Mouse (Mus musculus) heart, embryonic 15.5 days (tissue): ENCODE data around the gene Il17f. TPM values are rescaled to one million over a fixed set of nuclear protein-coding genes. Genes with fewer than 3 reads are reported as not detected.
"Not testable (repeated sequence)": the region's sequence is repeated elsewhere in the genome, so short reads cannot be mapped to it uniquely, and the experiment has no call there.

Experiments used
- ATAC-seq: fragments of 200-750 bp; cut with Nextera tagmentation; replicated peaks from 2 replicates; pipeline ENCODE4 v1.8.0; 2017; ENCODE audit warnings: low read depth, moderate TSS enrichment; ENCODE audit not compliant: insufficient number of reproducible peaks, insufficient read depth, low FRiP score
- H3K27ac ChIP-seq: fragments of 300-500 bp; sonication (generic); 2 replicates; pipeline ENCODE4 v1.5.1; 2015; ENCODE audit warnings: mild to moderate bottlenecking, inconsistent platforms
- H3K27me3 ChIP-seq: fragments of 300-500 bp; sonication (generic); 2 replicates; pipeline ENCODE4 v1.6.1; 2015; ENCODE audit warnings: inconsistent platforms
- H3K36me3 ChIP-seq: fragments of 300-500 bp; sonication (generic); 2 replicates; pipeline ENCODE4 v1.6.1; 2015; ENCODE audit warnings: mild to moderate bottlenecking, inconsistent platforms
- H3K4me1 ChIP-seq: fragments of 300-500 bp; sonication (generic); replicated peaks from 2 replicates; pipeline ENCODE4 v1.6.1; 2015; ENCODE audit warnings: inconsistent platforms
- H3K4me2 ChIP-seq: fragments of 300-500 bp; sonication (generic); 2 replicates; pipeline ENCODE4 v1.6.1; 2015; ENCODE audit warnings: inconsistent platforms, mild to moderate bottlenecking, moderate library complexity
- H3K4me3 ChIP-seq: fragments of 300-500 bp; sonication (generic); 2 replicates; pipeline ENCODE4 v1.5.1; 2015; ENCODE audit warnings: mild to moderate bottlenecking, inconsistent platforms
- H3K9ac ChIP-seq: fragments of 300-500 bp; sonication (generic); 2 replicates; pipeline ENCODE4 v1.6.1; 2015; ENCODE audit warnings: mild to moderate bottlenecking, inconsistent platforms
- H3K9me3 ChIP-seq: fragments of 300-500 bp; sonication (generic); replicated peaks from 2 replicates; pipeline ENCODE4 v1.6.1; 2016; ENCODE audit warnings: inconsistent platforms
- WGBS: fragments of 180-500 bp; shearing (Covaris S2); methylation state at CpG from one replicate; pipeline ENCODE4 v1.1.7; 2015; ENCODE audit warnings: mixed read lengths; 5-methylcytosine and 5-hydroxymethylcytosine counted together
- polyA plus RNA-seq: library from polyadenylated mRNA; unstranded; fragments of >200 nt; fragmentation: Nextera tagmentation; extraction: Ambion mirVana; gene quantifications from 2 replicates; pipeline ENCODE4 v1.2.1, GENCODE M21; 2015

The Il17f gene
- not detected in 2 replicates for polyA plus RNA-seq

DNA sequence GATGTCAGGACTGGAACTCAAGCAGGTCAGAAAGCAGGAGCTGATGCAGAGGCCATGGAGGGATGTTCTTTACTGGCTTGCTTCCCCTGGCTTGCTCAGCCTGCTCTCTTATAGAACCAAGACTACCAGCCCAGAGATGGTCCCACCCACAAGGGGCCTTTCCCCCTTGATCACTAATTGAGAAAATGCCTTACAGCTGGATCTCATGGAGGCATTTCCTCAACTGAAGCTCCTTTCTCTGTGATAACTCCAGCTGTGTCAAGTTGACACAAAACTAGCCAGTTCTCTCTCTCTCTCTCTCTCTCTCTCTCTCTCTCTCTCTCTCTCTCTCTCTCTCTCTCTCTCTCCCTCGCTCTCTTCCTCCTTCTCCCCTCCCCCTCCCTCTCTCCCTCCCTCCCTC is at the start of gene Il17f:
TSS of gene Il17f (minus strand) at position 101 of the 400 bp plus-strand sequence.
- not testable (repeated sequence) for H3K9me3 ChIP-seq, H3K9ac ChIP-seq, ATAC-seq, H3K36me3 ChIP-seq, H3K4me1 ChIP-seq, H3K27me3 ChIP-seq, H3K4me3 ChIP-seq, H3K27ac ChIP-seq, H3K4me2 ChIP-seq
- 80% methylated on average over 1 of the region's 1 CpGs for WGBS

DNA sequence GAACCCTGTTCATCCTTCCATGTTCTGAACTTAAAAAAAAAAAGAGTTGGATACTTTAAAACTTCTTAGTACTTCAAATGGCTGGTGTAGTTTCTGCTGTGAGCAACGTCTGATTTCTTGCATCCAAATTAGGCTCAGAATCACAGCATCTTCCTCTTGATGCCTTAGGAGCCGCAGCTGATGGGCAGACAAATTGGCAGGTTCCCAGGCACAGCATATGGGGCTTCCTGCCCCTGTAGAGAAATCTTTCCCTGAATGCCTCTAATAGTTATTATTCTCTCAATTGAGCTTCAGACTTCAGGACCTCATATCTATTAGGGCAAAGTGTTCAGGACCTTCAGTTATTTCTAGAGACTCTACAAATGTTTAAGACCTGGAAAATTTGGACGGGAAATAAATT is 49.5 kb upstream of the Il17f start:
- Histone ChIP-seq H3K4me1 (peaks cover 4% of the 10 kb centered on the region), H3K27ac (no peak overlapping the region), H3K36me3 (no peaks in the 10 kb centered on the region), H3K4me2 (no peak overlapping the region), H3K9ac (no peak overlapping the region), H3K27me3 (no peaks in the 10 kb centered on the region), H3K9me3 (no peaks in the 10 kb centered on the region), H3K4me3 (no peak overlapping the region)
- ATAC-seq, result no peak
- 67% methylated on average over 3 of the region's 3 CpGs for WGBS

DNA sequence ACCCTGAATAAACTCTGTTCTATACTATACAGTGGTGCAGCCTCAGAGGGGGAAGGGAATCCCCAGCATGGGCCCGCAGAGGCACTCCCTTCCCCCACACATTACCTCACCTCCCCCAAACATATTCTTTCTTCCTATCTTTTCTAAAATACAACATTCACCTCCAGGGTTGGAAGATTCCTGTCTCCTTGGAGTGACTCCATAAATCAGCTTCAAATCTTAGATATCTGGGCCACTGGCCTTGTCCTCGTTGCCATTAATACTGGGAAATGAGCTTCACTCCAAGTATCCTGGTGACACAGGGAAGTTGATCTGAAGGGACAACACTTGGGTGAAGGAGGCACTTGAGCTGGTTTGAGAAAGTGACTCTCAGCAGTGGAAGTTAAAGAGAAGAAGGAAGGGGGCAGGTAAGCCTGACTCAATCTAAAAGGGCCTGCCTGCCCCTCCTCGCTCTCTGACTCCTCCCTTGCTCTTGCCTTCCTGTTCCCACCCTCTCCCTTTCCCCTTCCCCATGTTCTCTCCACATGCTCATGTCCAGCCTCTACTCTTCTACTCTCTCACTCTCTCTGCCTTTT is 46.2 kb upstream of the Il17f start:
- no peaks in the 10 kb centered on the region for H3K27me3 ChIP-seq
- no peak overlapping the region for H3K9ac ChIP-seq
- H3K4me2 ChIP-seq, result no peak overlapping the region
- no peak for ATAC-seq
- no peaks in the 10 kb centered on the region for H3K9me3 ChIP-seq
- no peak overlapping the region for H3K4me3 ChIP-seq
- WGBS, result 73% methylated on average over 3 of the region's 3 CpGs
- H3K4me1 ChIP-seq, result no peaks in the 10 kb centered on the region
- H3K27ac ChIP-seq, result no peak overlapping the region
- H3K36me3 ChIP-seq, result no peaks in the 10 kb centered on the region

GRCm38 (mm10) chr1:20833141-20833511 is 42.7 kb upstream of the Il17f start:
- no peak overlapping the region for H3K4me3 ChIP-seq
- H3K27ac ChIP-seq, result no peak overlapping the region
- H3K9ac ChIP-seq, result no peak overlapping the region
- H3K9me3 ChIP-seq, result no peaks in the 10 kb centered on the region
- ATAC-seq, result no peak
- no peaks in the 10 kb centered on the region for H3K4me1 ChIP-seq
- no peaks in the 10 kb centered on the region for H3K36me3 ChIP-seq
- WGBS, result 64% methylated on average over 3 of the region's 4 CpGs
- no peaks in the 10 kb centered on the region for H3K27me3 ChIP-seq
- H3K4me2 ChIP-seq, result no peak overlapping the region

DNA sequence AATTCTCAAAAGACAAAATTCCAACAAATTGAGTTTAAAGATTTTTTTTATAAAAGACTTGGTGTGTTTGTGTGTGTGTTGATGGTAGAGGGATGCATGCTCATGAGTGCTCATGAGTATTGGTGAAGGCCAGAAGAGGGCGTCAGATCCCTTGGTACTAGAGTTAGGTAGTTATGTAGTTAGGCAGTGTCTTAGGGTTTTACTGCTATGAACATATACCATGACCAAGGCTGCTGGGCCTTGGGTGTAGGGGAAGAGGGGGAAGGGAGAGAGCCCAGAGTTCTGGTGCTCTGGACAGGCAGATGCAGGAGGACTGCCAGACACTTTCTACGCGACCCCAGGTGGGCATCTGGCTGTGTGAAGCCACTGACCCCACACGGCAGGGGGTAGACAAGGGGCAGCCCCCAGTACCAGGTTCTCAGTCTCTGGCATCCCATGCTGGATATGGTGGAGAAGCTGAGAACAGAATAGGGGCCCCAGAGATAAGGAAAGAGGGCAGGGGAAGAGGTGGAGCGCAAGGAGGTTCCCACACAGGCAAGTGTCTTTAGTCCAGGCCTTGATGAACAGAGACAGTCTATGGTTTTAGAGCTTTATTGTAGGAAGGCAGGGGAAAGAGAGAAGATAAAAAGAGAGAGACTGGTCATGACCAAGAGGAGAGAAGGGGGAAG is 42.2 kb upstream of the Il17f start:
- no peak overlapping the region for H3K9ac ChIP-seq
- no peaks in the 10 kb centered on the region for H3K9me3 ChIP-seq
- no peaks in the 10 kb centered on the region for H3K36me3 ChIP-seq
- H3K4me3 ChIP-seq, result no peak overlapping the region
- ATAC-seq, result no peak
- H3K4me2 ChIP-seq, result no peak overlapping the region
- H3K27ac ChIP-seq, result no peak overlapping the region
- 66% methylated on average over 5 of the region's 5 CpGs for WGBS
- H3K4me1 ChIP-seq, result no peaks in the 10 kb centered on the region
- H3K27me3 ChIP-seq, result no peaks in the 10 kb centered on the region

DNA sequence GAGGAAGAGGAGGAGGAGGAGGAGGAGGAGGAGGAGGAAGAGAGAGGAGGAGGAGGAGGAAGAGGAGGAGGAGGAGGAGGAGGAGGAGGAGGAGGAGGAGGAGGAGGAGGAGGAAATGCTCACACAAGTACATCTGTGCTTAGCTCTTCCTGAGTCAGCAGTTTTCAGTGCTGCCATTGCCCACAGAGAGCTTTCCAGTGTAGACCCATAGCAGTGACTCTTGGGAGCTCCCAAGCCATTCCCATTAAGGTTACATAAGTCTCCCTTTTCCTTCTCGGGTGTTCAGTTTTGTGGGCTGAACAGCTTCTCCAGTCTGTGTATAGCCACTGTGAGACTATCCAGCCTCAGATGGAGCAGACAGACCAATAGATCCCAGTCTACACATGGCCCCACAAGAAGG is 40.1 kb upstream of the Il17f start:
- H3K36me3 ChIP-seq, result no peaks in the 10 kb centered on the region
- no peak overlapping the region for H3K4me3 ChIP-seq
- H3K9ac ChIP-seq, result no peak overlapping the region
- H3K4me2 ChIP-seq, result no peak overlapping the region
- H3K9me3 ChIP-seq, result no peaks in the 10 kb centered on the region
- no peaks in the 10 kb centered on the region for H3K4me1 ChIP-seq
- WGBS, result 65% methylated on average over 1 of the region's 1 CpGs
- no peak overlapping the region for H3K27ac ChIP-seq
- no peak for ATAC-seq
- H3K27me3 ChIP-seq, result no peaks in the 10 kb centered on the region

- no peak overlapping the region for H3K27ac ChIP-seq
- H3K9ac ChIP-seq, result no peak overlapping the region
- H3K4me2 ChIP-seq, result no peak overlapping the region
- no peaks in the 10 kb centered on the region for H3K36me3 ChIP-seq
- no peak overlapping the region for H3K4me3 ChIP-seq
- ATAC-seq, result no peak
- H3K4me1 ChIP-seq, result no peaks in the 10 kb centered on the region
- no peaks in the 10 kb centered on the region for H3K9me3 ChIP-seq
- no peaks in the 10 kb centered on the region for H3K27me3 ChIP-seq
- 79% methylated on average over 2 of the region's 2 CpGs for WGBS
Observed at GRCm38 (mm10) chr1:20828061-20828460, 37.6 kb upstream of the Il17f start.

GRCm38 (mm10) chr1:20825036-20825435 is 34.6 kb upstream of the Il17f start:
- Histone ChIP-seq H3K4me1 (no peaks in the 10 kb centered on the region; the same call in 1 of the 2 replicates), H3K4me3 (no peak overlapping the region), H3K36me3 (no peaks in the 10 kb centered on the region), H3K9me3 (no peaks in the 10 kb centered on the region), H3K9ac (no peak overlapping the region), H3K4me2 (no peak overlapping the region), H3K27me3 (no peaks in the 10 kb centered on the region), H3K27ac (no peak overlapping the region)
- no peak for ATAC-seq

DNA sequence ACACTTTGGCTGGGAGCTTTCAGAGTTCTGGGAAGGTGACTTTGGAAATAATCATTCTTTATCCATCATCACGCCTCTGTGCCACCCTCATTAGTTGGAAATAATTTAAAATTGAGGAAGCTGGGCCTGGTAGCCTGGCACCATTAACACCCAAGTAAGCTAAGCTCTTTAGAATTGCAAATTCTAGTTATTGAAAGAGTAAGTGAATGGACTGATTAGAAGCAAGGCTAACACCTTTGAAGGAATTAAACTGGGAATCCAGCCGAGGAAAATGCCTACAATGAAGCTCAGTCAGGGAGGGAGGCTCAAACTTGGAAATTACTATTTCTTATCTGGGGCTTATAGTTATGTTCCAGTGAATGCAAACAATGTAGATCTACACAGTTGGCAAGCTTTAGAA is 33.5 kb upstream of the Il17f start:
- ATAC-seq, result no peak
- H3K4me1 ChIP-seq, result no peaks in the 10 kb centered on the region; the same call in 1 of the 2 replicates
- H3K4me3 ChIP-seq, result no peak overlapping the region
- no peaks in the 10 kb centered on the region for H3K9me3 ChIP-seq
- no peak overlapping the region for H3K27ac ChIP-seq
- no peak overlapping the region for H3K4me2 ChIP-seq
- H3K27me3 ChIP-seq, result no peaks in the 10 kb centered on the region
- WGBS, result 73% methylated on average over 2 of the region's 2 CpGs
- no peaks in the 10 kb centered on the region for H3K36me3 ChIP-seq
- H3K9ac ChIP-seq, result no peak overlapping the region

DNA sequence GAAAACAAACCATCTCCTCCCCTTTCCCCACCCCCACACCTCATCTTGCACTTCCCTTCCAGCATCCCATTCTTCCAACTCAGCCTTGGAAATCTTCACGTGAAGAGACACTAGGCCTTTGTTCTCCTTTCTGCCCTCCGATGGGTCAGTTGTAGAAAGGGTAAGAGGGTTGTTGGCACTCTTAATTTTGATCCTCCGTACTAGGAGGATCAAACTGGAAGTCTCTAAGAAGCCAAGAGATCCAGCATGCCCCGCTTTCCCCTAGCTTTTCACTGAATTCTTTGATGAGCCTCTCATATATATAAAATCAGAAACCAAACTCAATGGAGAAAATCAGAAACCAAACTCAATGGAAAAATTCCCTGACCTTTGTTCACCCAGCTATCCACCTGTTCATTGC is 33.1 kb upstream of the Il17f start:
- Histone ChIP-seq H3K4me2 (no peak overlapping the region), H3K9me3 (no peaks in the 10 kb centered on the region), H3K27me3 (no peaks in the 10 kb centered on the region), H3K36me3 (no peaks in the 10 kb centered on the region), H3K9ac (no peak overlapping the region), H3K27ac (no peak overlapping the region), H3K4me3 (no peak overlapping the region), H3K4me1 (peaks cover 3% of the 10 kb centered on the region)
- ATAC-seq, result no peak
- 58% methylated on average over 4 of the region's 4 CpGs for WGBS

DNA sequence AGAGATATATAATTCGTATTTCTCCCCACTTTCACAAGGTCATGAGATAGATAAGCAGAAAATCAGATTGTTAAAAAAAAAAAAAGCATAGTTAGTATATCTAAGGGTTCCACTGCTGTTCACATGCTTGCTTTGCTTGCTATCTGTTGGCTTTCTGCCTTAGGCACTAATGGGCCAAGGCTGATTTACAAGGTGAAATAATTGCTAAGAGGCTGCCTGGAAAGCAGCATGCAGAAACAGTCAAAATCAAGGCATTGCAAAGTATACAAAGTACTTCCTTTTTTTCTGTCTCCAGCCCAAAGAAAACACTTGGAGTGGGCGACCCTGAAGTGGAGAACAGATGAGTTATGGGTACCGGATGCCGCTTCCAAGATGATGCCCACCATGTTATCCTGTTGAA is 30.5 kb upstream of the Il17f start:
- no peak overlapping the region for H3K9ac ChIP-seq
- H3K4me2 ChIP-seq, result no peak overlapping the region
- no peak for ATAC-seq
- H3K4me3 ChIP-seq, result no peak overlapping the region
- H3K27me3 ChIP-seq, result no peaks in the 10 kb centered on the region
- H3K27ac ChIP-seq, result no peak overlapping the region
- peaks cover 7% of the 10 kb centered on the region for H3K4me1 ChIP-seq
- H3K9me3 ChIP-seq, result no peaks in the 10 kb centered on the region
- peaks cover 12% of the 10 kb centered on the region for H3K36me3 ChIP-seq
- 76% methylated on average over 4 of the region's 4 CpGs for whole genome bisulfite sequencing
